7 mouse cellular contexts compared by ENCODE assay signal in the genomic region with DNA sequence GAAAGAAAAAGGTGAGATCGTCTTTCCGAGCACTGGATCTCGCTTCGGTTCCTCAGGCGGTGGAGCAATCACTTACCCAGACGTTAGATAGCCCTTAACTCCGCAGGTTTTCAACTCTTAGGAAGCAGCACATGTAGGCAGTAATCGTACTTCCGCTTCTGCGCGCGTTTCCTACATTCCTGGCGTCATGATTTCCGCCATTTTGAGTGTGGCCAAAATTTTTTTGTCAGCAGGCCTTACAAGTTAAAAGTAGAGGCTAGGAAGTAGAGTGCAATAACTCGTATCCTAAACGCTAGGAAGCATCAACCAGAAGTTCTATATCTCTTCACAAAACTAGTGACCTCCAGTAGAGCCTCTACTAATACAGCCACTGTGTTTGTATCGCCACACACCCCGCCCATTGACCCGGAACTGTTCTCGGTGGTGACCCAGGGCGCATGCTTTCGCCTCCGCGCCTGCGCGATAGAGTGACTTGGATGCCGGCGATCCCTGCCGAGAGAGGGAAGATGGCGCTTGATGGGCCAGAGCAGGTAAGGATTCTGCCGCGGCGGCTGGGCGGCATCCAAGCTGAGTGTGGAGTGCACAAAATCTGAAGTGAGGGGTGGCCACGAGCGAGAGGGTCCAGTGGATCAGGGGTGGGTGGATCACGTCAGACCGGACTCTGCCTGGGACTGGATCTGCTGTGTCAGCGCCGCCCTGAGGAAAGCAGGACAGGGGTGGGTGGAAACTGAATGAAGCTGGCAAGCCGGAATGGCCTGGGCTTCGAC. TPM values are rescaled to one million over a fixed set of nuclear protein-coding genes. Genes with fewer than 3 reads are reported as not detected.
A peak's percentile ranks its signal among the peaks of the same experiment; 100 is the strongest.
DNase-seq lines count a peak whose midpoint lies in the region; ATAC-seq and TF ChIP-seq lines count a peak whose summit lies in the region.

TSS of gene Ftsj3 (minus strand) at position 395 of the 767 bp plus-strand sequence.
TSS of gene Psmc5 (plus strand) at position 470 of the 767 bp plus-strand sequence.

- 0 out of 2 replicates have a peak, but pooled peaks have one; percentile 9 for TF ChIP-seq CTCF in kidney, adult 2 months (conservative IDR thresholded peaks at IDR 0.05; ENCODE audit: insufficient read depth, insufficient read length, low read depth, low read length)
- TF ChIP-seq CTCF in spleen, adult 2 months (IDR thresholded peaks at IDR 0.05; ENCODE audit: extremely low read depth, insufficient read depth, insufficient read length, insufficient replicate concordance), result no peak

- under 1% methylated on average over 42 of the region's 42 CpGs for WGBS in embryonic facial prominence, embryonic 12.5 days
- under 1% methylated on average over 42 of the region's 42 CpGs for WGBS in kidney, adult 2 months
- WGBS in limb, embryonic 12.5 days, result under 1% methylated on average over 42 of the region's 42 CpGs
- 0% methylated on average over 42 of the region's 42 CpGs for WGBS in midbrain, embryonic 15.5 days
- 1% methylated on average over 42 of the region's 42 CpGs for WGBS in spleen, adult 2 months

- peak; percentile 99 for DNase-seq in adrenal gland, postnatal 25 days
- DNase-seq in heart, adult 18-20 months, result peak; percentile 97 to 100
- peak; percentile 99 for DNase-seq in kidney, adult 2 months
- DNase-seq in spleen, adult 2 months (ENCODE audit: low read depth in 1 of 2, low spot score in 2 of 2), result peak; percentile 94 to 99

- no peaks in the 10 kb centered on the region for H3K27me3 ChIP-seq in embryonic facial prominence, embryonic 12.5 days
- no peaks in the 10 kb centered on the region for H3K27me3 ChIP-seq in kidney, adult 2 months (replicated peaks; ENCODE audit: control insufficient read depth, insufficient read depth, low read length)
- no peaks in the 10 kb centered on the region for H3K27me3 ChIP-seq in limb, embryonic 12.5 days
- H3K27me3 ChIP-seq in midbrain, embryonic 15.5 days (replicated peaks), result no peaks in the 10 kb centered on the region
- H3K27me3 ChIP-seq in spleen, adult 2 months (ENCODE audit: control insufficient read depth, insufficient read depth, low read length), result no peaks in the 10 kb centered on the region

- peak within 1 kb of the TSS; percentile 73 for H3K27ac ChIP-seq in embryonic facial prominence, embryonic 12.5 days
- H3K27ac ChIP-seq in kidney, adult 2 months (ENCODE audit: insufficient read depth, low read depth, low read length), result peak within 1 kb of the TSS; percentile 61
- H3K27ac ChIP-seq in limb, embryonic 12.5 days, result peak within 1 kb of the TSS; percentile 72
- H3K27ac ChIP-seq in midbrain, embryonic 15.5 days, result peak within 1 kb of the TSS; percentile 84
- peak within 1 kb of the TSS; percentile 60 for H3K27ac ChIP-seq in spleen, adult 2 months (ENCODE audit: insufficient read depth, low read length)

- peak within 1 kb of the TSS; percentile 80 for H3K4me3 ChIP-seq in embryonic facial prominence, embryonic 12.5 days
- H3K4me3 ChIP-seq in kidney, adult 2 months (ENCODE audit: insufficient read depth, low read depth, low read length), result peak within 1 kb of the TSS; percentile 73
- H3K4me3 ChIP-seq in limb, embryonic 12.5 days (replicated peaks), result peak within 1 kb of the TSS; percentile 77
- H3K4me3 ChIP-seq in midbrain, embryonic 15.5 days, result peak within 1 kb of the TSS; percentile 70
- peak within 1 kb of the TSS; percentile 80 for H3K4me3 ChIP-seq in spleen, adult 2 months (ENCODE audit: extremely low read depth, insufficient read depth, insufficient read length)

- no peaks in the 10 kb centered on the region for H3K9me3 ChIP-seq in embryonic facial prominence, embryonic 12.5 days
- no peaks in the 10 kb centered on the region for H3K9me3 ChIP-seq in limb, embryonic 12.5 days
- H3K9me3 ChIP-seq in midbrain, embryonic 15.5 days, result no peaks in the 10 kb centered on the region

- H3K4me2 ChIP-seq in embryonic facial prominence, embryonic 12.5 days (replicated peaks), result peak within 1 kb of the TSS; percentile 96
- H3K4me2 ChIP-seq in limb, embryonic 12.5 days, result peak within 1 kb of the TSS; percentile 93
- H3K4me2 ChIP-seq in midbrain, embryonic 15.5 days, result peak within 1 kb of the TSS; percentile 89

- peak; percentile 73 for TF ChIP-seq POLR2A in kidney, adult 2 months (IDR thresholded peaks at IDR 0.05; ENCODE audit: low read depth, low read length)
- peak; percentile 63 for TF ChIP-seq POLR2A in spleen, adult 2 months (IDR thresholded peaks at IDR 0.05; ENCODE audit: low read depth, low read length)

- H3K4me1 ChIP-seq in embryonic facial prominence, embryonic 12.5 days, result peaks cover 17% of the 10 kb centered on the region
- H3K4me1 ChIP-seq in kidney, adult 2 months (ENCODE audit: control insufficient read depth, insufficient read depth, low read length), result no peaks in the 10 kb centered on the region
- H3K4me1 ChIP-seq in limb, embryonic 12.5 days (replicated peaks), result peaks cover 21% of the 10 kb centered on the region
- peaks cover 23% of the 10 kb centered on the region for H3K4me1 ChIP-seq in midbrain, embryonic 15.5 days
- no peaks in the 10 kb centered on the region; the same call in 1 of the 2 replicates for H3K4me1 ChIP-seq in spleen, adult 2 months (ENCODE audit: control insufficient read depth, insufficient read depth, insufficient read length)

- peaks cover 63% of the 10 kb centered on the region for H3K36me3 ChIP-seq in embryonic facial prominence, embryonic 12.5 days
- H3K36me3 ChIP-seq in kidney, adult 2 months (ENCODE audit: control insufficient read depth, insufficient read depth, low read length), result no peaks in the 10 kb centered on the region
- peaks cover 73% of the 10 kb centered on the region for H3K36me3 ChIP-seq in limb, embryonic 12.5 days
- peaks cover 25% of the 10 kb centered on the region for H3K36me3 ChIP-seq in midbrain, embryonic 15.5 days (replicated peaks)
- H3K36me3 ChIP-seq in spleen, adult 2 months (ENCODE audit: control insufficient read depth, insufficient read depth, low read length), result peaks cover 20% of the 10 kb centered on the region

- H3K9ac ChIP-seq in embryonic facial prominence, embryonic 12.5 days, result peak within 1 kb of the TSS; percentile 86
- peak within 1 kb of the TSS; percentile 75 for H3K9ac ChIP-seq in limb, embryonic 12.5 days (replicated peaks)
- peak within 1 kb of the TSS; percentile 71 for H3K9ac ChIP-seq in midbrain, embryonic 15.5 days

- peak; percentile 82 for ATAC-seq in embryonic facial prominence, embryonic 12.5 days (ENCODE audit: insufficient number of reproducible peaks, insufficient read depth, low FRiP score, low TSS enrichment)
- ATAC-seq in limb, embryonic 12.5 days (ENCODE audit: insufficient number of reproducible peaks, insufficient read depth, low FRiP score, low TSS enrichment, low read depth), result peak; percentile 93
- ATAC-seq in midbrain, embryonic 15.5 days (replicated peaks), result peak; percentile 94

RNA-seq across cellular contexts. Expression of gene Ftsj3, which starts in this region (rescaled TPM):
- 52.5 and 72.1 TPM in 2 replicates for total RNA-seq in adrenal gland, postnatal 25 days (2021)
- polyA plus RNA-seq in embryonic facial prominence, embryonic 12.5 days (2016; fragmentation: Nextera tagmentation; extraction: Ambion mirVana), result 63.3 and 67.0 TPM in 2 replicates
- 10 to 100 TPM; 19.5 to 23.2 TPM for total RNA-seq in heart, adult 18-20 months (2021)
- 11.7 TPM in 2 replicates for polyA plus RNA-seq in kidney, adult 2 months (2012; rRNA removed)
- polyA plus RNA-seq in limb, embryonic 12.5 days (2016; fragmentation: Nextera tagmentation; extraction: Ambion mirVana), result 61.2 and 71.6 TPM in 2 replicates
- polyA plus RNA-seq in midbrain, embryonic 15.5 days (2015; fragmentation: Nextera tagmentation; extraction: Ambion mirVana), result 33.0 and 34.1 TPM in 2 replicates
- 12.2 and 14.4 TPM in 2 replicates for polyA plus RNA-seq in spleen, adult 2 months (2012; rRNA removed)

RNA-seq across cellular contexts. Expression of gene Psmc5, which starts in this region (rescaled TPM):
- total RNA-seq in adrenal gland, postnatal 25 days (2021), result 150 and 151 TPM in 2 replicates
- polyA plus RNA-seq in embryonic facial prominence, embryonic 12.5 days (2016; fragmentation: Nextera tagmentation; extraction: Ambion mirVana), result 315 and 316 TPM in 2 replicates
- 100 to 1,000 TPM; 109 TPM for total RNA-seq in heart, adult 18-20 months (2021)
- 52.5 and 66.9 TPM in 2 replicates for polyA plus RNA-seq in kidney, adult 2 months (2012; rRNA removed)
- 352 and 355 TPM in 2 replicates for polyA plus RNA-seq in limb, embryonic 12.5 days (2016; fragmentation: Nextera tagmentation; extraction: Ambion mirVana)
- 297 and 300 TPM in 2 replicates for polyA plus RNA-seq in midbrain, embryonic 15.5 days (2015; fragmentation: Nextera tagmentation; extraction: Ambion mirVana)
- 18.6 and 18.9 TPM in 2 replicates for polyA plus RNA-seq in spleen, adult 2 months (2012; rRNA removed)

Comparison
In these comparisons a context has a peak if more than half of its experiments do, and no peak if none do; other contexts are left out.
1. Peak in every context shown above with its lines: DNase-seq, ATAC-seq, H3K4me3 ChIP-seq and H3K27ac ChIP-seq.